Mouse (Mus musculus): ENCODE results near the gene Parp12.

Parp12 gene

DNA sequence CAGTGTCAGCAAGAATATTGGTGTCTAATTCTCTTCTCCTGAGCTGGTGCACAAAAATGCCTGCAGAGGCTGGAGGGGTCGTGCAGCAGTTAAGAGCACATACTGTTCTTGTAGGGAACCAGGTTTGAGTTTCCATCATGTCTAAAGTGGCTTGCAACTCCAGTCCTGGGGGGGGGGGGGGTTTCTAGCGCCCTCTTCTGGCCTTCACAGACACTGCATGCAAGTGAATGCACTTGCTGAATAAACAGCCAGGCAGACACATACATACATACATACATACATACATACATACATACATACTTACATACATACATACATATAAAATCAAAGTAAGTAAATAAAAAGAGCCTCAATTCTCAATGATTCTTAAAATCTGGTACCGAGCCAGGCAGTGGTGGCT lies 59.8 kb downstream of the Parp12 start:
- DNase-seq (ENCODE audit: low spot score): no peak

DNA sequence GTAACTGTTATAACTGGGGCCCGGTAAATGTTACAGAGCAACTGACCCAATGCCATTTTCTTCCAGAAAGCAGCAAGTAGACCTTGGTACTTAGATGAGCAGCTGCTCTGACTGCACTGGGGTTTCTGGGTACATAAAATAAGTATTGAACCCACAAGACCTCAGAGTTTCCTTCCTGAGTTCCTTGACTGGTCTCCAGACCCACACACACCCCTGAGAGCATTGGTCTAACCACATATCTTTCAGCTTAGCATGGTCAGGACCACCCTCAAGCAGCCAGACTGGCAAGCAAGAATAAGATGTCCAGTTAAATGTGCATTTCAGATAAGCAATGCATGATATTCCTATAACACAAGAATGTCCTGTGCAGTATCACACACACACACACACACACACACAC lies 61.0 kb downstream of the Parp12 start:
- no peak for DNase-seq (ENCODE audit: low spot score)

DNA sequence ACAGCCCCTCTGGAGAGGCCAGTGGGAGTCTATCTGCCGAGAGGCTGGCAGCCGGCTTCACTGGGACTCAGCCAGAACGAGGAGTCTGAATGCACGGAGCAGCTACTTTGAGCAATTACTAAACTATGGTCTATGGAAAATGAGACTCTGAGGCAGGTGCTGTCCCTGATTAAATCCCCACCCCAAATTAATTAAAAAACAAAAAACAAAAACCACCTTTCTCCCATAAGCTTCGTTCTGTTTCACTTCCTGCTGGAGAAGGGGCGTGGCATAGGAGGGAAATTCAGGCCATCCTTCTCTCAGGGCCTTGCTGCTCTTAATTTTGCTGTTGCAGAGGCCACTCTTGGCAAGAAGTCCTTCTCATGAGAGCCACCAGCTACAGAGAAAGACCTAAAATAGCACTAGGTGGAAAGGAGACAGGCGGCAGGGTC lies 62.3 kb downstream of the Parp12 start:
- no peak for DNase-seq (ENCODE audit: low spot score)

DNA sequence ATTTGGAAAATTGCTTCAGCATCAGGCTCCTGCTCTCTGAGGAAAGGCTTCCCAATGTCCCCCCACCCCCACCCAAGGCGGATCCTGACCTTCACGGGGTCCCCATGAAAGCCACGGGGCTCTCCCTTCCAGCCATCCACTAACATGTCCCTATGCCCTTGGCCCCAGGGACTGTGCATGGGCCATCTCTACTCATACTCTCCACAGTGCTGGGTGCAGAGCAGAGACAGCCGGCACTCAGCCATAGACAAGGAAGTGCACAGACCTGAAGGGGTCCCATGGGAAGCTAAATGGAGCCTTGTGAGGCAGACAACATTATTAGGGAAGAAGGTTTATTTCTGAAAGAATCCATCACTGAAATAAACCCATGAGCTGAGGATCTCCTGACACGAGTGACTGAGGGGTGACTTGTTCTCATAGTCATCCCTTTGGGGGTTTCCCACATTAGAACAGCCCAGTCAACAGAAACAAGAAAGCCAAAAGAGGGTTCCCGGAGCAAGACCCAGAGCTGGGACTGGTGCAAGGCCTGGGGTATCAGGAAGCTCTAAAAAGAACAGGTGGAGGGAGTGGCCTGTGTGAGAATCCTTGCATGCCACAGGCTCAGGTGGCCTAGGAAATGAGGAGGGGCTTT lies 63.2 kb downstream of the Parp12 start:
- DNase-seq (ENCODE audit: low spot score): no peak

DNA sequence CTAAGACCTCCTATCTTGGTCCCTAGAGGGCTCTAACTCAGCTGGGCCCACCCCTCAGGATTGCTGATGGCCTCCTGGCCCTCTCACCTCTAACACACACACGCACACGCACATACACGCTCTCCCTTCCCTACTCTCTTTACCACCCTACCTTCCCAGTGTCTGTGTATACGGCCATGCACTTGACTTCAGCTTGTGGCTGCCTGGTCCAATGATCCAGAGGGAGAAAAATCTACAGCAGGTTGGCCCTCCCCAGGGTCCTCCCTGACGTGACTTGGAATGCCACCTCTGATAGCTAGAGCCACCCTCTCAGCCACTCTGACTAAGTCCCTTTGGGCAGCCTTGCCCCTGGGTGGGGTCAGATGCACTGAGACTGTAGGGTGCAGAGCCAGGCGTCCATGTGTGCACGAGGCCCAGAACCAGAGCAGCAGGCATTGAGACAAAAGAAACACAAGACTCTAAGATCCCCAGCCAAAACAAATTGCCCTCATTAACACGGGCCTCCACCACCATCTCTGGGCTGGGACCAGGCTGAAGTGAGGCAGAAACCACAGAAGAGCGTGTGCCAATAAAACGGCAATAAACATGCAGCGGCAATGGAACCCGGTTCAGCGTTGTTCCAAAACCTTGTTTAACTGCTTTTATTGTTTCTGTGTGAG lies 63.8 kb downstream of the Parp12 start:
- no peak for DNase-seq (ENCODE audit: low spot score)

DNA sequence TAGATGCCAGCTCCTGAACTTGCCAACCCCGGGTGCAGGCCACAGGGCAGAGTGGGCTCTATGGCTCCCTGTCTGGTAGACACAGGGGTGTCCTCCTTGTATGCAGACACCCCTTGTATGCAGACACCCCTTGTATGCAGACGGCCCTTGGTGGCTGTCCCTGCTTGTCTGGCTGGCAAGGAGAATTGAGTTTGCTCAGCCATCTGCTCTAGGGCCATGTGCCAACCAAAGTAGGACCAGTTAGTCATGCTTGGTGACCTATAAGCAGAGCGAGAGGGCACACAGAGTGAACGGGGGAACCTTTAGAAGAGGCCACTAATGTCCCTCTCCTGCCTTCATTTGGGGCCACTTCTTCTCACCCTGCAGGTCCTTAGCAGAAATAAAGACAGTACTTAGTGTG lies 65.5 kb downstream of the Parp12 start:
- DNase-seq (ENCODE audit: low spot score): peak; percentile 43

DNA sequence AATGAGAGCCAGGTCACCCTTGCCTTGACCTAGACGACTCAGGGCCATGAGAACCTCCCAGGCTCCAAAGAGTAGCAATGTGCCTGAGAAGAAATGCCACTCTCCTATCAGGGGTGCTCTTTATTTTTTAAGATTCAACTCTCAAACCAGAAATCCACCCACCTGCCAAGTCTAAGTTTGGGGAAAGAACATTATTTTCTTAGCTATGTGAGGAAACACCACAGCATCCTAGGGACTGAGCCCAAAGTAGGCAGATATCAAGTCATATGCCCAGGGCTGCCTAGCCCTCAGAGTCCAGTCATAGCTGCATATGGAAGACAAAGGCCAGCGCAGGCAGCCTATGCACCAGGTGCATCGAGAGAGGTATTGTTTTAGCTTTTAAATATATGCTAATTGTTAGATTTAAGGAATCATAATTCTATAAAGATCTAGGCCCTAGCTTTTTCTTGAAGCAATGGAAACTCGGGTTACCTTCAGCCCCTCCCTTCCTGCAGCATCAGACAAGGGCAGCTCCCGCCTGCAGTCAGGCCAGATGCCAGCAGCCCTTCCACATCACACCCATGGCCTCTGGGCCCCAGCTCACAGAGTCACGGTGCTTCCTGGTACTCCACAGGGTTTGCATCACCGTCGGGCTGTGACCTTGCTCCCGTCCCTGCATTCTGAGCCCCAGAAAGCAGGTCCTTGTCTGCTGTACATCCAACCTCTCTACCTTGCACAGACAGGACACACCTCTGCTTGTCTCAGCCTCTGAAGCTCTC lies 66.2 kb downstream of the Parp12 start:
- no peak for DNase-seq (ENCODE audit: low spot score)

DNA sequence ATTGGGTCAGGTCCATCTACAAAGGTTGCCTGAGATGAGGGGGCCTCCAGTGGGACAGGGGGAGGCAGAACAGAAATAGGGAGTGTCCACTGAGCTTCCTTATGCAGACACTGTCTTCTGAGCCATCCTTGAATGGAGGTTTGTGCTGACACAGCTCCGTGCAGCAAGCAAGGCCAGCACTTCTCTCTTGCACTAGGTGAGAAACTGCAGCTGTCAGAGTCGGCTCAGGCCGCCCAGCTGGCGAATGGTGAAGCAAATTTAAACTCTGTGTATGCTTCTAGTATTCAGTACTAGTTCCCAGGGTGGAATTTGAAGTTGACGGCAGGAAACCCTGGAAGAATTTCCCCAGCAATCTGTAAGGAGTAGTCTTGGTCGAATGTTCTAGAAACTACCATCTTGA lies 67.3 kb downstream of the Parp12 start:
- DNase-seq (ENCODE audit: low spot score): no peak

DNA sequence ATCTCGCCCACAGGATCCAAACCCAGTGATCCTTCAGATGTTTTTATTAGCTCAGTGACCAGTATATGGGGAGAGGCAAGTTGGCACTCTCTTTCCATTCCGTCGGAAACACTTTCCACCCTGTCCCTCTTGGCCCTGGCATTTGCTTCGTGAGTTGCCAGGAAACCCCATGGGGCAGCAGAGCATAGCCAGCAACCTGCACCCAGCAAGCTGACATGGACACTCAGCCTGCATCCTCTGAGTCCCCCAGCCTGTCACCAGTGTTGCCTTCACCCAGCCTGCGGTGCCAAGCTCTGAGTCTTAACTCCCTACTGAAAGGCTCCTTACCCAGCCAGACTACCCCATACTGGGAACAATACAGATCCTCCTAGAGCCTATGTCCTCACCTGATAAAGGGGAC lies 69.0 kb downstream of the Parp12 start:
- peak; percentile 71 for DNase-seq (ENCODE audit: low spot score)

DNA sequence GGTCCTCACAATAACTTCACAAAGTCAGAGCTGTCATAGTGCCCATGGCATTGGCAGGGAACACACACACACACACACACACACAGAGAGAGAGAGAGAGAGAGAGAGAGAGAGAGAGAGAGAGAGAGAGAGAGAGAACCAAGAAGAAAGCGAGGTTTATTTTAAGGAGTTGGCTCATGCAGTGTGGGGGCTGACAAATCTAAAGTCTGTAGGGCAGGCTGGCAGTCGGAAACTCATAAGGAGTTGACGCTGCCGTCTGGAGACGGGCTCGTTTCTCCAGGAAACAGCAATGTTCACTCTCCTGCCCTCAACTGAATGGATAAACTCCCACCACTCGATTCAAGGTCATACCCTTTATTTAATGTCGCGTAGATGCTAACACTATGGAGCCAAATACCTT lies 77.7 kb downstream of the Parp12 start:
- no peak for DNase-seq (ENCODE audit: low spot score)
